Mouse (Mus musculus): ENCODE results near the gene Krt35.

DNA sequence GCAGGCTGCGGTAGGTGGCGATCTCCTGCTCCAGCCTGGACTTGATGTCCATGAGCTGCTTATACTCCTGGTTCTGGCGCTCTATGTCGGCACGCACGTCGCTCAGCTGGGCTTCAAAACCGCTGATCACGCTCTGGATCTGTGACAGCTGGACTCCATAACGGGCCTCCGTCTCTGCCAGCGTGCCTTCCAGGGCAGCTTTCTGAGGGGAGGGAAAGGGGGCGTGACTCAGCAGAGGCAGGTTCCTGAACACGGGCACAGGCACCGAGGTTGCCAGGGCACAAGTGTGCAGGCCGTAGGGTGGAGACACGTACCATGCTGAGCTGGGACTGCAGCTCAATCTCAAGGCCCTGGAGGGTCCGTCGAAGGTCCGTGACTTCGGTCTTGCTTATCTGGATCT lies 44.9 kb upstream of the Krt35 start:
- TF ChIP-seq USF1 (IDR thresholded peaks at IDR 0.05; ENCODE audit: low read depth, low read length) (no peak), CHD2 (IDR thresholded peaks at IDR 0.05; ENCODE audit: low read length) (no peak), CHD1 (IDR thresholded peaks at IDR 0.05; ENCODE audit: low read depth, low read length) (no peak), JUND (IDR thresholded peaks at IDR 0.05; ENCODE audit: low read depth, low read length) (no peak), GABPA (IDR thresholded peaks at IDR 0.05; ENCODE audit: low read depth, low read length) (no peak)
